Mouse (Mus musculus): ENCODE measurements around the gene Inpp4a. TPM values are rescaled to one million over a fixed set of nuclear protein-coding genes. Genes with fewer than 3 reads are reported as not detected.

The Inpp4a gene
- polyA plus RNA-seq (2016; fragmentation: Nextera tagmentation; extraction: Ambion mirVana): 33.8 and 39.4 TPM in 2 replicates

DNA sequence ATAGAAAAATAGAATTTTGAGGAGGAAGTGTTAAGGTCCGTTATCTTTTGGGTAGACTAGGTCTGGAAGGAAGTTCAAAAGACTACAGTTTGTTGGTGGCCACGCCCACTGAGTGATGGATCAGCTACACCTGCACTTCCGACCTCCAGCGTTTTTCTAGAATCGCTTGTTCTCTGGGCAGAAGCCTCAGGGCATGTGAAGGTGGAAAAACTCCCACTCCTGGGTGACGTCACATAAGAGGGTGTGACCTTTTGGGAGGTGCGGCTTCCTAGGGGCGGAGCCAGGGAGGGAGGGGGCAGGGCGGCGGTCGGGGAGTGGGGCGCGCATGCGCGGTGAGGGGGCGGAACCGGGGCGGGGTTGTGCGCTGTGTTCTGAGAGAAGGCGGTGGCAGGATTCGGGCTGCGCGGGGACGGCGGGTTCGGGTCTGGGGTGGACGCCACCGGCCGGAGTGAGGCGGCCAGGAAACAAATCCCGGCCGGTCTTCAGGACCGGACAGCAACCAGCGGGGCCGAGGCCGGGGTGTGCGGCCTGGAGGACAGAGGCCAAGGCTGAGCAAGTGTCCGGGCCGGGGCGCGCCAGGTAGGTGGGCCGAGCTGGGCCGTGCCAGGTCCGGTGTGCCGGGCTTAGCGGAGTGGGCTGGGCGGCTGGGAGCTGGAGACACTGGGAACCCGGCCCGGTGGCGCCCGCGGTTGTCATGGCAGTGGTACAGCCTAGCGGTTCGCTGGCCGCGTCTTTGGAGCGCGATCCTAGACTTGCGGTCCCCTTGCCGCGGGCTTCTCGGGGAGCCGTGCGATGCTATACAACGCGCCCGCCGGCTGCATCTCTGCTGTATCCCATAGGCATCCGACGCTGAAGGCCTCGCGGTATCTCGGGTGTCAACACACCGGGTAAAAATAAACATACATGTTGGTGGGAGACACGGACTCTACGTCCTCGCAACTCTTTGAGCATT lies at the start of gene Inpp4a:
Gene Inpp4a, plus strand, starts transcription at position 326 of the 952 bp plus-strand sequence.
- no peaks in the 10 kb centered on the region for H3K9me3 ChIP-seq
- WGBS: 1% methylated on average over 77 of the region's 77 CpGs
- H3K4me1 ChIP-seq: peaks cover 13% of the 10 kb centered on the region
- H3K36me3 ChIP-seq: no peaks in the 10 kb centered on the region
- H3K9ac ChIP-seq: peak within 1 kb of the TSS; percentile 86
- peak within 1 kb of the TSS; percentile 73 for H3K4me2 ChIP-seq (replicated peaks)
- no peak within 1 kb of the TSS for H3K27ac ChIP-seq
- peak within 1 kb of the TSS; percentile 89 for H3K4me3 ChIP-seq
- no peaks in the 10 kb centered on the region for H3K27me3 ChIP-seq (replicated peaks)
- ATAC-seq (ENCODE audit: low FRiP score, low read depth): peak; percentile 95

DNA sequence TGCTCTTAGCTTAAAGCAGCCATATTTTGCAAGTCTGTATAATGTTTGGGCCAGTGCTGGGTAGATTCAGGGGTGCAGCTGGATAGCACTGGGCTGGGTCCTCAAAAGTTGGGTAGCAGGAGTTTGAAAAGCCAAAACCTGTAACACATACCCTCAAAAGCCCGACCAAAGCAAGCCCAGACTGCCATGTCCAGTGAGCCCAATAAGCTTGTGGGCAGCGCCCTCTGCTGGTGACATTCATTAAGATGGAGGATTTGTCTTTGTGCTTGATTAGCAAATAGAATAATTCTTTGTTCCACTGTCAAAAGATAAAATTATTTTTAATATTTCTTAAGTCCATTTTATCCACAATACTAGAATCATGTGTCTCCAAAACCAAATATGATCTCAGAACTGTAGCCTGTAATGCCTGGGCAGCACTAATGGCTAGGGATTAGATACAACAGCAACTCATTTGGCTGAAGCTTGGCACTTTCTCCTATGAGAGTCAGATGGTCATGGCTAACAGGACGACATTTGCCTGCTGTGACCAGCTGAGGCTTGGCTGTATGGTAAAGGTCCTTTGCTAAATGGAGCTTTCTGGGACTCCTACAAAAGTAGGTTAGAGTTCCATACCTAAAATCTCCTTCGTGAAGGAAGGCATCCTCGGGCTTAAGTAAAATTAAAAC lies 48.9 kb upstream of the Inpp4a start:
- Histone ChIP-seq H3K4me2 (replicated peaks) (no peak overlapping the region), H3K9me3 (no peaks in the 10 kb centered on the region), H3K27ac (no peak overlapping the region), H3K4me3 (no peak overlapping the region), H3K27me3 (replicated peaks) (no peaks in the 10 kb centered on the region), H3K36me3 (no peaks in the 10 kb centered on the region), H3K9ac (no peak overlapping the region), H3K4me1 (no peaks in the 10 kb centered on the region)
- WGBS: 42% methylated on average over 5 of the region's 5 CpGs
- ATAC-seq (ENCODE audit: low FRiP score, low read depth): 0 out of 2 replicates have a peak, but pooled peaks have one; percentile 44

GRCm38 (mm10) chr1:37258443-37258842 lies 41.2 kb upstream of the Inpp4a start:
- 94% methylated on average over 2 of the region's 2 CpGs for WGBS
- Histone ChIP-seq H3K27me3 (replicated peaks) (no peaks in the 10 kb centered on the region), H3K9me3 (no peaks in the 10 kb centered on the region), H3K36me3 (no peaks in the 10 kb centered on the region), H3K4me1 (no peaks in the 10 kb centered on the region), H3K9ac (no peak overlapping the region), H3K4me3 (no peak overlapping the region), H3K27ac (no peak overlapping the region), H3K4me2 (replicated peaks) (no peak overlapping the region)
- ATAC-seq (ENCODE audit: low FRiP score, low read depth): no peak

DNA sequence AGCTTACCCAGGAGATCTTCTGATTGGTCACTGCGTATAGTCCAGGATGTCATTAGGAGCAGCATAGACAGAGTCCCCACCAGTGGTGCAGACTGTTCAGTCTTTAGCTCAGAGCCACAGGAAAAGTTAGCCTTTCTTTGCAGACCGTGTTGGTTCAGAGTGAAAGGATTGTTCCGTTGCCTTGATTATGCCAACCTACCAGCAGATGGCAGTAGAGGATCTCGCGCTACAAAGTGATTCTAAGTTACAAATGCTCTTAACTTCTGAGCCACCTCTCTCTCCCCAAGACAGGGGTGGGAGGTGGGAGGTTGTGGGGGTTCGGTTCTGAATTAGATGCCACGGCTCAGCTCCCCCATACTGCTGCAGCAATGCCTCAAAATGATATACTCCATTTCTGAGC lies 27.2 kb upstream of the Inpp4a start:
- 10% methylated on average over 7 of the region's 7 CpGs for WGBS
- no peak overlapping the region for H3K9ac ChIP-seq
- no peak overlapping the region for H3K4me2 ChIP-seq (replicated peaks)
- ATAC-seq (ENCODE audit: low FRiP score, low read depth): no peak
- no peak overlapping the region for H3K27ac ChIP-seq
- H3K4me1 ChIP-seq: no peaks in the 10 kb centered on the region
- no peaks in the 10 kb centered on the region for H3K9me3 ChIP-seq
- no peak overlapping the region for H3K4me3 ChIP-seq
- H3K36me3 ChIP-seq: no peaks in the 10 kb centered on the region
- no peaks in the 10 kb centered on the region for H3K27me3 ChIP-seq (replicated peaks)

- Histone ChIP-seq H3K4me2 (replicated peaks) (no peak overlapping the region), H3K36me3 (no peaks in the 10 kb centered on the region), H3K27me3 (replicated peaks) (no peaks in the 10 kb centered on the region), H3K4me3 (no peak overlapping the region), H3K9ac (no peak overlapping the region), H3K9me3 (no peaks in the 10 kb centered on the region), H3K27ac (no peak overlapping the region), H3K4me1 (no peaks in the 10 kb centered on the region)
- WGBS: 80% methylated on average over 7 of the region's 7 CpGs
- no peak for ATAC-seq (ENCODE audit: low FRiP score, low read depth)
These were observed 13.1 kb upstream of the Inpp4a start for GRCm38 (mm10) chr1:37286556-37286955.

- no peak overlapping the region for H3K4me2 ChIP-seq (replicated peaks)
- no peaks in the 10 kb centered on the region for H3K9me3 ChIP-seq
- 69% methylated on average over 1 of the region's 1 CpGs for WGBS
- H3K4me3 ChIP-seq: no peak overlapping the region
- H3K27me3 ChIP-seq (replicated peaks): no peaks in the 10 kb centered on the region
- no peaks in the 10 kb centered on the region for H3K4me1 ChIP-seq
- H3K36me3 ChIP-seq: no peaks in the 10 kb centered on the region
- ATAC-seq (ENCODE audit: low FRiP score, low read depth): no peak
- H3K9ac ChIP-seq: no peak overlapping the region
- H3K27ac ChIP-seq: no peak overlapping the region
These were observed 11.9 kb upstream of the Inpp4a start for GRCm38 (mm10) chr1:37287748-37288147.

DNA sequence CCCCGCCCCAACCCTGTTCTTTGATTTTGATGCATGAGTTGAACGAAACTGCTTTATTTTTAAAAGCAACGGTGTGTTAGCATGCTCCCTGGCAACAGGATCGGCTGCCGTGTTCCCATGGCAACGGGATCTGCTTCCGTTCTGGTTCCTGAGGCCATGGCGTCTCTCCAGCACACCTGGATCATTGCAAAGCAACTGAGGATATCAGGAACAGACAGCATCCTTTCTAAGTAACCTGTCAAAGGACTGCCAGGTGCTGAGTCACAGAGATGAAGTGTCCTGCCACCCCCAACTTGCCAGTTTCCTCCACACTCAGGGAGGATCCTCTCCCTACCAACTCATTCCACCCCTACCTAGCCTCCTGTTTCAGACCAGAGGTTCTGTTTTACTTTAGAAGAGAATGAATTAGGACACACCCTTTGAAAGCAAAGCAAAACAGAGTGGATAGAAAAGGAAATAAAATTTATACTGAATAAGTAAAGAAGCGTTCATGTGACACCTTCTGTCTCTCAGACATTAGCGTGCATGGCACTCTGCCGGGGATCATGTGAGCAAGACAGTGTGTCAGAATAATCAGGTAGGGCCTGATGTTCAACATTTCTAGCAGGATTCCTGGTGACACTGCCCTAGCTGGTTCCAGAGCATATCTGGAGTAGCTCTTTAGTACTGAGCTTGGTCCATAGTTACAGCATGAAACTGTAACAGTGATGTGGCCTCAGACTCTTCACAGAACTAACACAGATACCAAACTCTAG lies 11.3 kb upstream of the Inpp4a start:
- no peak overlapping the region for H3K9ac ChIP-seq
- no peaks in the 10 kb centered on the region for H3K36me3 ChIP-seq
- H3K4me3 ChIP-seq: no peak overlapping the region
- no peaks in the 10 kb centered on the region for H3K4me1 ChIP-seq
- no peak for ATAC-seq (ENCODE audit: low FRiP score, low read depth)
- no peak overlapping the region for H3K27ac ChIP-seq
- H3K9me3 ChIP-seq: no peaks in the 10 kb centered on the region
- no peak overlapping the region for H3K4me2 ChIP-seq (replicated peaks)
- no peaks in the 10 kb centered on the region for H3K27me3 ChIP-seq (replicated peaks)
- WGBS: 65% methylated on average over 11 of the region's 11 CpGs

GRCm38 (mm10) chr1:37288941-37289340 lies 10.7 kb upstream of the Inpp4a start:
- ATAC-seq (ENCODE audit: low FRiP score, low read depth): no peak
- Histone ChIP-seq H3K27me3 (replicated peaks) (no peaks in the 10 kb centered on the region), H3K36me3 (no peaks in the 10 kb centered on the region), H3K27ac (no peak overlapping the region), H3K4me3 (no peak overlapping the region), H3K9ac (no peak overlapping the region), H3K4me2 (replicated peaks) (no peak overlapping the region), H3K9me3 (no peaks in the 10 kb centered on the region), H3K4me1 (no peaks in the 10 kb centered on the region)
- WGBS: 79% methylated on average over 7 of the region's 7 CpGs

DNA sequence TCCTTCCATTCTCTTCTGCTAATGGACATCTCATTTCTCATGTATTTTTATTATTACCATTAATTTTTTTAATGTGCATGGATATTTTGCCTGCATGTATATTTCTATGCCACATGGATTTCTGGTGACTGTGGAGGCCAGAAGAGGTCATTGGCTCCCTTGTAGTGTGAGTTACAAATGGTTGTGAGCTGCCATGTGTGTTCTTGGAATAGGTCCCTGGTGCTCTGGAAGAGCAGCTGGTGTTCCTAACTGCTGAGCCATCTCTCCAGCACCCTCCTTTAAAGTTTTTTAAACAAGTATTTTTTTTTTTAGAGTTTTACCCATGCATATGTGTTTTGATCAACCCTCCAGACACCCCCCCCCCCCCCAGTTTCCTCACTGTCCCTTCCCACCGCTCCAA lies 3.3 kb upstream of the Inpp4a start:
- H3K9ac ChIP-seq: no peak overlapping the region

DNA sequence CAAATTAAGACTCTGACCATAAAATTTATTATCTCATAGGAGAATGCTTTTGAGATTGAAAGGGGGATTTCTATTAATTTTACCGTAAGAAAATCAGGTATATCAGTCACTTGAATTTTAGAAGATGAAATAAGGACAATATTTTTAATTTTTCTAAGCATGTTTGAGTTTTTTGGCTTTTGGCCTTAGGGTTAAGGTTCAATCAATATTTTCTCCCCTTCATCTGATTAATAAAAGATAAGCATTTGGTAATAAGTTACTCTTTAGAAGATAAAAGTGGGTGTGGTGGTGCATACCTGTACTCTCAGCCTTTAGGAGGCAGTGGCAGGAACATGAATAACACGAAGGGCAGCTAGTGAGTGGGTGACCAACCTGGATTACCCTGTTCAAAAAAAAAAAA lies 761 bp upstream of the Inpp4a start:
- no peak for ATAC-seq (ENCODE audit: low FRiP score, low read depth)
- Histone ChIP-seq H3K27me3 (replicated peaks) (no peaks in the 10 kb centered on the region), H3K4me1 (peaks cover 13% of the 10 kb centered on the region), H3K4me3 (no peak overlapping the region), H3K36me3 (no peaks in the 10 kb centered on the region), H3K27ac (no peak overlapping the region), H3K9ac (no peak overlapping the region), H3K9me3 (no peaks in the 10 kb centered on the region), H3K4me2 (replicated peaks) (no peak overlapping the region)
- 84% methylated on average over 2 of the region's 2 CpGs for WGBS

More for the DNA sequence above, 3.3 kb upstream of the Inpp4a start:
- H3K27me3 ChIP-seq (replicated peaks): no peaks in the 10 kb centered on the region
- 47% methylated on average over 1 of the region's 1 CpGs for WGBS
- H3K4me3 ChIP-seq: no peak overlapping the region
- no peak for ATAC-seq (ENCODE audit: low FRiP score, low read depth)
- H3K4me2 ChIP-seq (replicated peaks): no peak overlapping the region
- peaks cover 6% of the 10 kb centered on the region for H3K4me1 ChIP-seq
- H3K9me3 ChIP-seq: no peaks in the 10 kb centered on the region
- H3K36me3 ChIP-seq: no peaks in the 10 kb centered on the region
- no peak overlapping the region for H3K27ac ChIP-seq

GRCm38 (mm10) chr1:37300650-37301049 lies 985 bp downstream of the Inpp4a start:
- WGBS: 60% methylated on average over 5 of the region's 5 CpGs
- Histone ChIP-seq H3K27ac (no peak overlapping the region), H3K4me1 (peaks cover 13% of the 10 kb centered on the region), H3K27me3 (replicated peaks) (no peaks in the 10 kb centered on the region), H3K9me3 (no peaks in the 10 kb centered on the region), H3K36me3 (no peaks in the 10 kb centered on the region), H3K4me3 (peak overlapping the region; percentile 89), H3K4me2 (replicated peaks) (peak overlapping the region; percentile 73), H3K9ac (peak overlapping the region; percentile 86)
- no peak for ATAC-seq (ENCODE audit: low FRiP score, low read depth)

GRCm38 (mm10) chr1:37302801-37303200 lies 3.1 kb downstream of the Inpp4a start:
- Histone ChIP-seq H3K9me3 (no peaks in the 10 kb centered on the region), H3K27ac (no peak overlapping the region), H3K4me2 (replicated peaks) (no peak overlapping the region), H3K4me1 (peaks cover 13% of the 10 kb centered on the region), H3K9ac (no peak overlapping the region), H3K36me3 (no peaks in the 10 kb centered on the region), H3K27me3 (replicated peaks) (no peaks in the 10 kb centered on the region), H3K4me3 (no peak overlapping the region)
- no peak for ATAC-seq (ENCODE audit: low FRiP score, low read depth)
- WGBS: 70% methylated on average over 3 of the region's 3 CpGs
